Comparison of ENCODE assay signal across 1 mouse cellular context in the genomic region with DNA sequence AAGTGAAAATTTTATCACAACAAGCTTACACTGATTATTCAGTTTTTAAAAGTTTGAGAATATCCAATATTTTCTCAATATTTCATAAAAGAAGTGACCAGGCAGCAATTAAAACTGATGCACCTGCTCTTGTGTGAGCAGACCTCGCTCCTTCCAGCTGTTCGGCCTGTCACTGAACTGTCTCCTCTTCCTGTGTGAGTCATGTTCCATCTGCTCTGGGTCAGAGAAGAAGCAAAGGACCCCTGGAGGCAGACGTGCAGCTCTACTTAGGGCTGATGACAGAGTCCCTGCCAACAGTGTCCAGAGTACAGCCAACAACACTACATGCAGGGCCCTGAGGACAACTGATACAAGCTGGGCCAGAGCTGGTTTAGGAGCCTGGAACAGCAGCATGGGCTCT.
A peak's percentile ranks its signal among the peaks of the same experiment; 100 is the strongest.
TF ChIP-seq lines count a peak whose summit lies in the region.

No protein-coding gene starts in this region.

TF ChIP-seq in CH12.LX, 34 proteins besides CTCF, POLR2A, EP300 and RAD21 (continued from another document):
- TF ChIP-seq ZNF384 (IDR thresholded peaks at IDR 0.05; ENCODE audit: low read depth, low read length) (no peak), ZC3H11A (IDR thresholded peaks at IDR 0.05; ENCODE audit: low read depth, low read length) (no peak), E2F4 (IDR thresholded peaks at IDR 0.05; ENCODE audit: insufficient replicate concordance, low read depth, low read length) (no peak), KAT2A (IDR thresholded peaks at IDR 0.05; ENCODE audit: insufficient replicate concordance, low read length) (no peak), ZKSCAN1 (IDR thresholded peaks at IDR 0.05; ENCODE audit: borderline replicate concordance, low read depth, low read length) (no peak), MXI1 (IDR thresholded peaks at IDR 0.05; ENCODE audit: low read depth, low read length) (peak; percentile 27; the same call in 1 of the 2 replicates), MAX (IDR thresholded peaks at IDR 0.05; ENCODE audit: low read length) (no peak), JUN (IDR thresholded peaks at IDR 0.05; ENCODE audit: insufficient read depth, low read depth, low read length) (peak; percentile 9; the same call in 1 of the 2 replicates), USF2 (conservative IDR thresholded peaks at IDR 0.05; ENCODE audit: low read depth, low read length) (no peak), USF1 (IDR thresholded peaks at IDR 0.05; ENCODE audit: low read depth, low read length) (no peak), TBP (conservative IDR thresholded peaks at IDR 0.05; ENCODE audit: low read depth, low read length) (no peak), NELFE (IDR thresholded peaks at IDR 0.05; ENCODE audit: low read depth, low read length) (no peak)
